Mouse (Mus musculus): ENCODE results near the gene Tmod1. TPM values are rescaled to one million over a fixed set of nuclear protein-coding genes. Genes with fewer than 3 reads are reported as not detected.
A peak's percentile ranks its signal among the peaks of the same experiment; 100 is the strongest.

Tmod1 gene
- polyA plus RNA-seq, 1 experiment from 2014 or later, result 42.0 TPM

GRCm38 (mm10) chr4:46138287-46139222, 99.8 kb downstream of the Tmod1 start, which contains the start of the genes Ncbp1 and Tstd2:
Gene Ncbp1, plus strand, starts transcription at chr4:46138613.
Gene Tstd2, minus strand, starts transcription at chr4:46138694.
- H3K9ac ChIP-seq, result peak within 1 kb of the TSS; percentile 90
- H3K27ac ChIP-seq, result peak within 1 kb of the TSS; percentile 92
- ATAC-seq (ENCODE audit: low read depth) (peak; percentile 89), DNase-seq (peak; percentile 89)
- H3K36me3 ChIP-seq, result peaks cover 20% of the 10 kb centered on the region
- no peaks in the 10 kb centered on the region for H3K27me3 ChIP-seq
- peak within 1 kb of the TSS; percentile 92 for H3K4me2 ChIP-seq
- H3K9me3 ChIP-seq (replicated peaks), result no peaks in the 10 kb centered on the region
- H3K4me1 ChIP-seq (replicated peaks), result peaks cover 48% of the 10 kb centered on the region
- peak within 1 kb of the TSS; percentile 88 for H3K4me3 ChIP-seq (replicated peaks)
- under 1% methylated on average over 90 of the region's 90 CpGs for WGBS (ENCODE audit: insufficient replicate concordance)

- peaks cover 32% of the 10 kb centered on the region for H3K36me3 ChIP-seq
- no peak overlapping the region for H3K27ac ChIP-seq
- peak; percentile 21 for DNase-seq
- no peaks in the 10 kb centered on the region for H3K27me3 ChIP-seq
- no peak overlapping the region for H3K4me2 ChIP-seq
- ATAC-seq (ENCODE audit: low read depth), result no peak
- H3K9ac ChIP-seq, result no peak overlapping the region
- 67% methylated on average over 3 of the region's 3 CpGs for WGBS (ENCODE audit: insufficient replicate concordance)
- peaks cover 37% of the 10 kb centered on the region for H3K4me1 ChIP-seq (replicated peaks)
- H3K9me3 ChIP-seq (replicated peaks), result no peaks in the 10 kb centered on the region
- H3K4me3 ChIP-seq (replicated peaks), result no peak overlapping the region
Observed at GRCm38 (mm10) chr4:46144323-46144722, 105.6 kb downstream of the Tmod1 start.

- ATAC-seq (ENCODE audit: low read depth), result no peak
- no peak overlapping the region for H3K9ac ChIP-seq
Observed at GRCm38 (mm10) chr4:46146881-46147280, 108.1 kb downstream of the Tmod1 start.

GRCm38 (mm10) chr4:46151903-46152544, 113.3 kb downstream of the Tmod1 start:
- Histone ChIP-seq H3K9me3 (replicated peaks) (no peaks in the 10 kb centered on the region), H3K4me3 (replicated peaks) (no peak overlapping the region), H3K27ac (no peak overlapping the region), H3K9ac (no peak overlapping the region), H3K4me1 (replicated peaks) (peaks cover 5% of the 10 kb centered on the region; the same call in 1 of the 2 replicates), H3K4me2 (no peak overlapping the region), H3K27me3 (no peaks in the 10 kb centered on the region), H3K36me3 (peaks cover 90% of the 10 kb centered on the region)
- DNase-seq, result no peak
- WGBS (ENCODE audit: insufficient replicate concordance), result 81% methylated on average over 12 of the region's 12 CpGs
- ATAC-seq (ENCODE audit: low read depth), result no peak

More at GRCm38 (mm10) chr4:46146881-46147280, 108.1 kb downstream of the Tmod1 start:
- 81% methylated on average over 1 of the region's 1 CpGs for WGBS (ENCODE audit: insufficient replicate concordance)
- DNase-seq, result no peak
- Histone ChIP-seq H3K4me2 (no peak overlapping the region), H3K27ac (no peak overlapping the region), H3K4me3 (replicated peaks) (no peak overlapping the region), H3K36me3 (peaks cover 54% of the 10 kb centered on the region), H3K27me3 (no peaks in the 10 kb centered on the region), H3K9me3 (replicated peaks) (no peaks in the 10 kb centered on the region), H3K4me1 (replicated peaks) (peaks cover 14% of the 10 kb centered on the region)

- Histone ChIP-seq H3K27ac (no peak overlapping the region; the same call in 1 of the 2 replicates), H3K9ac (no peak overlapping the region), H3K4me3 (replicated peaks) (no peak overlapping the region), H3K4me1 (replicated peaks) (no peaks in the 10 kb centered on the region), H3K9me3 (replicated peaks) (no peaks in the 10 kb centered on the region), H3K4me2 (no peak overlapping the region), H3K36me3 (peaks cover 89% of the 10 kb centered on the region), H3K27me3 (no peaks in the 10 kb centered on the region)
- no peak for DNase-seq
- ATAC-seq (ENCODE audit: low read depth), result no peak
- WGBS (ENCODE audit: insufficient replicate concordance), result 66% methylated on average over 2 of the region's 2 CpGs
Observed at GRCm38 (mm10) chr4:46164027-46164426, 125.3 kb downstream of the Tmod1 start.

Other genes starting within 250 kb of the Tmod1 start
- gene Aldh1b1, start 239.9 kb upstream of the Tmod1 start, polyA plus RNA-seq (2015; fragmentation: Nextera tagmentation; extraction: Ambion mirVana), result 44.1 and 50.6 TPM in 2 replicates
- 0.03 and 0.05 TPM in 2 replicates for gene Igfbpl1, start 212.0 kb upstream of the Tmod1 start, polyA plus RNA-seq (2015; fragmentation: Nextera tagmentation; extraction: Ambion mirVana)
- gene Stra6l, start 190.3 kb upstream of the Tmod1 start, polyA plus RNA-seq (2015; fragmentation: Nextera tagmentation; extraction: Ambion mirVana), result 2.9 and 4.0 TPM in 2 replicates
- 0.07 TPM in 2 replicates for gene Ccdc180, start 148.6 kb upstream of the Tmod1 start, polyA plus RNA-seq (2015; fragmentation: Nextera tagmentation; extraction: Ambion mirVana)
- 5.4 and 8.7 TPM in 2 replicates for gene Tdrd7, start 73.6 kb upstream of the Tmod1 start, polyA plus RNA-seq (2015; fragmentation: Nextera tagmentation; extraction: Ambion mirVana)
- 52.4 and 64.1 TPM in 2 replicates for gene Ncbp1, start 99.7 kb downstream of the Tmod1 start, polyA plus RNA-seq (2015; fragmentation: Nextera tagmentation; extraction: Ambion mirVana)
- gene Tstd2, start 99.8 kb downstream of the Tmod1 start, polyA plus RNA-seq (2015; fragmentation: Nextera tagmentation; extraction: Ambion mirVana), result 10.9 and 13.5 TPM in 2 replicates
- gene Xpa, start 157.4 kb downstream of the Tmod1 start, polyA plus RNA-seq (2015; fragmentation: Nextera tagmentation; extraction: Ambion mirVana), result 7.9 and 9.7 TPM in 2 replicates

Measured in liver, embryonic 13.5 days (tissue).